Mouse (Mus musculus) embryonic fibroblast, embryonic 13.5 days (primary cell): ENCODE data around the gene Scrt2.

ENCODE experiments used
- CTCF ChIP-seq: IDR thresholded peaks from 2 replicates; pipeline ENCODE4 v1.5.1; 2011; ENCODE audit warnings: mild to moderate bottlenecking, control low read depth, low read length, moderate library complexity, borderline replicate concordance; ENCODE audit not compliant: insufficient read depth
- POLR2A ChIP-seq: IDR thresholded peaks from 2 replicates; pipeline ENCODE4 v1.6.1; 2011; ENCODE audit warnings: low read depth, mild to moderate bottlenecking, control low read depth, low read length, moderate library complexity

GRCm38 (mm10) chr2:152069941-152070340 is 11.4 kb upstream of the Scrt2 start:
- no peak for TF ChIP-seq POLR2A
- TF ChIP-seq CTCF = no peak
